Mouse (Mus musculus): ENCODE data around the gene Dab1. TPM values are rescaled to one million over a fixed set of nuclear protein-coding genes. Genes with fewer than 3 reads are reported as not detected.

Dab1 gene
- total and polyA plus RNA-seq, 2 experiments from 2014 or later = 47.9 to 109 TPM

- Histone ChIP-seq H3K9me3 (ENCODE audit: low read length) (no peaks in the 10 kb centered on the region), H3K9ac (replicated peaks; ENCODE audit: low read length, poor library complexity, severe bottlenecking) (no peak overlapping the region), H3K27me3 (ENCODE audit: insufficient read depth, low read length) (no peaks in the 10 kb centered on the region), H3K4me2 (ENCODE audit: low read depth, low read length, poor library complexity, severe bottlenecking) (no peak overlapping the region), H3K27ac (ENCODE audit: low read depth, low read length) (no peak overlapping the region), H3K4me3 (ENCODE audit: low read depth, low read length) (no peak overlapping the region), H3K4me1 (ENCODE audit: insufficient read depth, low read length) (no peaks in the 10 kb centered on the region), H3K36me3 (ENCODE audit: insufficient read depth, low read length) (no peaks in the 10 kb centered on the region)
- DNase-seq (ENCODE audit: low spot score) (no peak), ATAC-seq (ENCODE audit: low FRiP score) (no peak)
- 95% methylated on average over 4 of the region's 4 CpGs for WGBS
- TF ChIP-seq CTCF (IDR thresholded peaks at IDR 0.05) = no peak
These were observed 96.4 kb downstream of the Dab1 start for GRCm38 (mm10) chr4:103715568-103715967.

- Histone ChIP-seq H3K9ac (replicated peaks; ENCODE audit: low read length, poor library complexity, severe bottlenecking) (no peak overlapping the region), H3K27ac (ENCODE audit: low read depth, low read length) (no peak overlapping the region), H3K36me3 (ENCODE audit: insufficient read depth, low read length) (no peaks in the 10 kb centered on the region), H3K4me1 (ENCODE audit: insufficient read depth, low read length) (no peaks in the 10 kb centered on the region), H3K9me3 (ENCODE audit: low read length) (no peaks in the 10 kb centered on the region), H3K4me3 (ENCODE audit: low read depth, low read length) (no peak overlapping the region), H3K4me2 (ENCODE audit: low read depth, low read length, poor library complexity, severe bottlenecking) (no peak overlapping the region), H3K27me3 (ENCODE audit: insufficient read depth, low read length) (no peaks in the 10 kb centered on the region)
- WGBS = 97% methylated on average over 1 of the region's 1 CpGs
- ATAC-seq (ENCODE audit: low FRiP score) (no peak), DNase-seq (ENCODE audit: low spot score) (no peak)
- no peak for TF ChIP-seq CTCF (IDR thresholded peaks at IDR 0.05)
These were observed 103.6 kb downstream of the Dab1 start for GRCm38 (mm10) chr4:103722738-103723137.

- Histone ChIP-seq H3K9ac (replicated peaks; ENCODE audit: low read length, poor library complexity, severe bottlenecking) (no peak overlapping the region), H3K27me3 (ENCODE audit: insufficient read depth, low read length) (no peaks in the 10 kb centered on the region), H3K9me3 (ENCODE audit: low read length) (no peaks in the 10 kb centered on the region), H3K36me3 (ENCODE audit: insufficient read depth, low read length) (no peaks in the 10 kb centered on the region), H3K4me1 (ENCODE audit: insufficient read depth, low read length) (no peaks in the 10 kb centered on the region), H3K4me3 (ENCODE audit: low read depth, low read length) (no peak overlapping the region), H3K27ac (ENCODE audit: low read depth, low read length) (no peak overlapping the region), H3K4me2 (ENCODE audit: low read depth, low read length, poor library complexity, severe bottlenecking) (no peak overlapping the region)
- TF ChIP-seq CTCF (IDR thresholded peaks at IDR 0.05) = no peak
- ATAC-seq (ENCODE audit: low FRiP score) (no peak), DNase-seq (ENCODE audit: low spot score) (no peak)
- WGBS = 91% methylated on average over 2 of the region's 2 CpGs
These were observed 107.3 kb downstream of the Dab1 start for GRCm38 (mm10) chr4:103726486-103726885.

- ATAC-seq (ENCODE audit: low FRiP score) = no peak
- no peaks in the 10 kb centered on the region for H3K4me1 ChIP-seq (ENCODE audit: insufficient read depth, low read length)
- DNase-seq (ENCODE audit: low spot score) = no peak
- no peak overlapping the region for H3K4me2 ChIP-seq (ENCODE audit: low read depth, low read length, poor library complexity, severe bottlenecking)
- no peaks in the 10 kb centered on the region for H3K9me3 ChIP-seq (ENCODE audit: low read length)
- no peak overlapping the region for H3K9ac ChIP-seq (replicated peaks; ENCODE audit: low read length, poor library complexity, severe bottlenecking)
- H3K4me3 ChIP-seq (ENCODE audit: low read depth, low read length) = no peak overlapping the region
- H3K36me3 ChIP-seq (ENCODE audit: insufficient read depth, low read length) = no peaks in the 10 kb centered on the region
- WGBS = 63% methylated on average over 6 of the region's 6 CpGs
- TF ChIP-seq CTCF (IDR thresholded peaks at IDR 0.05) = no peak
- H3K27ac ChIP-seq (ENCODE audit: low read depth, low read length) = no peak overlapping the region
- H3K27me3 ChIP-seq (ENCODE audit: insufficient read depth, low read length) = no peaks in the 10 kb centered on the region
These were observed 118.0 kb downstream of the Dab1 start for GRCm38 (mm10) chr4:103737185-103737584.

- Histone ChIP-seq H3K9ac (replicated peaks; ENCODE audit: low read length, poor library complexity, severe bottlenecking) (no peak overlapping the region), H3K4me2 (ENCODE audit: low read depth, low read length, poor library complexity, severe bottlenecking) (no peak overlapping the region), H3K27me3 (ENCODE audit: insufficient read depth, low read length) (no peaks in the 10 kb centered on the region), H3K9me3 (ENCODE audit: low read length) (no peaks in the 10 kb centered on the region), H3K36me3 (ENCODE audit: insufficient read depth, low read length) (no peaks in the 10 kb centered on the region), H3K4me3 (ENCODE audit: low read depth, low read length) (no peak overlapping the region), H3K4me1 (ENCODE audit: insufficient read depth, low read length) (no peaks in the 10 kb centered on the region), H3K27ac (ENCODE audit: low read depth, low read length) (no peak overlapping the region)
- no peak for ATAC-seq (ENCODE audit: low FRiP score)
- peak; percentile 38 for DNase-seq (ENCODE audit: low spot score)
- 51% methylated on average over 4 of the region's 4 CpGs for WGBS
- 0 out of 2 replicates have a peak, but pooled peaks have one; percentile 8 for TF ChIP-seq CTCF (IDR thresholded peaks at IDR 0.05)
These were observed 132.2 kb downstream of the Dab1 start for GRCm38 (mm10) chr4:103751249-103751855.

DNA sequence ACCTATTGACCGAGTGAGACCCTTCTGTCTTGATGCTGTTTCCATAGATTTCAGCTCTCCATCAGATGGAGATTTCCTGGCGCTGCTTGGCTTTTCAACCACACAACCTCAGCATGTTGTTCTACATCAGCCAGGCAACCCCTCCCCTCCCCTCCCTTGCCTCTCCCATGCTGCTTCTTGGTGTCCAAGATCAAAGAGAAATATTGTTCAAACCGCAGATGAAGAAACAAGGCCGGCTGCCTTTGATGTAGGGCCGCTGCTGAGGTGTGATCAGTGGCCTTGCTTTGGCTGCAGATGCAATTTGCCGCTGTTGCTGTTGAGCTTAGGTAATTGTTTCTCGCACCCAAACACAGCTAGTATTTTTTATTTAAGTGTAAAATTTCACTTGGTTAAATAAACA is 135.4 kb downstream of the Dab1 start:
- H3K27me3 ChIP-seq (ENCODE audit: insufficient read depth, low read length) = no peaks in the 10 kb centered on the region
- H3K27ac ChIP-seq (ENCODE audit: low read depth, low read length) = no peak overlapping the region
- no peaks in the 10 kb centered on the region for H3K9me3 ChIP-seq (ENCODE audit: low read length)
- no peak overlapping the region for H3K4me2 ChIP-seq (ENCODE audit: low read depth, low read length, poor library complexity, severe bottlenecking)
- WGBS = 64% methylated on average over 7 of the region's 7 CpGs
- no peak overlapping the region for H3K9ac ChIP-seq (replicated peaks; ENCODE audit: low read length, poor library complexity, severe bottlenecking)
- no peaks in the 10 kb centered on the region for H3K4me1 ChIP-seq (ENCODE audit: insufficient read depth, low read length)
- ATAC-seq (ENCODE audit: low FRiP score) (no peak), DNase-seq (ENCODE audit: low spot score) (no peak)
- no peak for TF ChIP-seq CTCF (IDR thresholded peaks at IDR 0.05)
- no peaks in the 10 kb centered on the region for H3K36me3 ChIP-seq (ENCODE audit: insufficient read depth, low read length)
- no peak overlapping the region for H3K4me3 ChIP-seq (ENCODE audit: low read depth, low read length)
